Mouse (Mus musculus): ENCODE data around the gene Trim9. TPM values are rescaled to one million over a fixed set of nuclear protein-coding genes. Genes with fewer than 3 reads are reported as not detected.
A peak's percentile ranks its signal among the peaks of the same experiment; 100 is the strongest.

Trim9 gene
- polyA plus RNA-seq, 1 experiment from 2014 or later, result 1.5 TPM

DNA sequence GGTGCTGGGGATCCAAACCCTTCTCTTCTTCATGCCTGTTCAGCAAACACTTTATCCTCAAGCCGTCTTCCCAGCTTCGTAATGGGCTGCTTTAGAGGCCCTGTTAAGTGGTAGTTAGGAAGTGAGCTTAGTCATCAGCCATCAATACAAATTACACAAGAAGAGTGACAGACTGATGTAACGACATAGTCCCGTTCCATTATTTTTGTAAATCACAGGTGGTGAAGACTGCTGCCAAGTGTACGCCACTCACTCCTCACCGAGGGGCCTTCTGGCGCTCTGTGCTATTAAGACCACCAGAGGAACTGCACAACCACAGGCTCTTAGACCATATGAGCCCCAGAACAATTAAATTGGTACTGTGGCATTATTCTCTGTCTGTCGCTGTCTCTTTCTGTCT, 108.8 kb downstream of the Trim9 start:
- WGBS, result 74% methylated on average over 8 of the region's 8 CpGs

DNA sequence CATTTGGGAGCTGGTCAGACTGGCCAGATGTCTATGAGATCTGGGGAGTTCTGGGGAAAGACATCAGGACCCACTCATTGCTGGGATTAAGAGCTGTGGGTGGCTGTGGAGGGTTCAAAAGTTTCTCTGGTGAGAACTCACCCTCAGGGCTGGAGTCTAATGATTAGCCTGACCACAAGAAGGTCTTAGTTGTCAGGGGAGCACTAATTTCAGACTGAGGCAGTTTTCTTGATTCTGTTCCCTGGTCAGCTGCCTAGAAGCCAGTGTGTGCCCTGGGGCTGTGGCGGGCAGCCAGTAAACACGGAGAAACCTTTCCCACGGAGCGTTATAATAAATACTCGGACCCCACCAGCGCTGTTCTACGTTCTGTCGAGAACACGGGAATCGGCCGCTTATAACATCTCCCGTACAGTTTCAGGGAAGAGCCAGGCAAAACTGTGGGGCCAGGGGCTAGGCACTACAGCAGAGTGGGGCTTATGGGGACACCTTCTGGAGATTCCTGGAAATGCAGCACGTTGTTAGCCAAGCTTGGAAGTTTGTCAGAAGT, 112.4 kb downstream of the Trim9 start:
- Histone ChIP-seq H3K4me1 (replicated peaks) (peaks cover 6% of the 10 kb centered on the region; the same call in 1 of the 2 replicates), H3K9ac (peak overlapping the region; percentile 49), H3K4me2 (replicated peaks) (peak overlapping the region; percentile 79), H3K27me3 (replicated peaks) (no peaks in the 10 kb centered on the region), H3K27ac (no peak overlapping the region; the same call in 1 of the 2 replicates), H3K36me3 (no peaks in the 10 kb centered on the region), H3K4me3 (replicated peaks) (peak overlapping the region; percentile 39), H3K9me3 (no peaks in the 10 kb centered on the region)
- ATAC-seq, result peak; percentile 80
- WGBS, result 11% methylated on average over 13 of the region's 13 CpGs

More for the DNA sequence above, 108.8 kb downstream of the Trim9 start:
- Histone ChIP-seq H3K27me3 (replicated peaks) (no peaks in the 10 kb centered on the region), H3K4me3 (replicated peaks) (no peak overlapping the region), H3K4me1 (replicated peaks) (no peaks in the 10 kb centered on the region; the same call in 1 of the 2 replicates), H3K27ac (no peak overlapping the region), H3K9ac (no peak overlapping the region), H3K36me3 (no peaks in the 10 kb centered on the region), H3K9me3 (no peaks in the 10 kb centered on the region), H3K4me2 (replicated peaks) (no peak overlapping the region)
- no peak for ATAC-seq

- no peaks in the 10 kb centered on the region for H3K36me3 ChIP-seq
- H3K9me3 ChIP-seq, result no peaks in the 10 kb centered on the region
- no peak overlapping the region for H3K4me2 ChIP-seq (replicated peaks)
- peaks cover 6% of the 10 kb centered on the region; the same call in 1 of the 2 replicates for H3K4me1 ChIP-seq (replicated peaks)
- no peaks in the 10 kb centered on the region for H3K27me3 ChIP-seq (replicated peaks)
- WGBS, result 13% methylated on average over 6 of the region's 6 CpGs
- no peak overlapping the region for H3K27ac ChIP-seq
- no peak overlapping the region for H3K9ac ChIP-seq
- H3K4me3 ChIP-seq (replicated peaks), result no peak overlapping the region
- peak; percentile 74 for ATAC-seq
Measured at GRCm38 (mm10) chr12:70234411-70234810, 113.0 kb downstream of the Trim9 start.

- Histone ChIP-seq H3K27ac (no peak overlapping the region), H3K4me1 (replicated peaks) (peaks cover 6% of the 10 kb centered on the region; the same call in 1 of the 2 replicates), H3K4me2 (replicated peaks) (no peak overlapping the region), H3K9ac (no peak overlapping the region), H3K4me3 (replicated peaks) (no peak overlapping the region), H3K36me3 (no peaks in the 10 kb centered on the region), H3K9me3 (no peaks in the 10 kb centered on the region), H3K27me3 (replicated peaks) (no peaks in the 10 kb centered on the region)
- 82% methylated on average over 6 of the region's 6 CpGs for WGBS
- no peak for ATAC-seq
Measured at GRCm38 (mm10) chr12:70233637-70234315, 113.6 kb downstream of the Trim9 start.

- Histone ChIP-seq H3K9ac (no peak overlapping the region), H3K4me3 (replicated peaks) (no peak overlapping the region), H3K4me2 (replicated peaks) (no peak overlapping the region), H3K27ac (no peak overlapping the region), H3K9me3 (no peaks in the 10 kb centered on the region), H3K4me1 (replicated peaks) (peaks cover 9% of the 10 kb centered on the region), H3K36me3 (no peaks in the 10 kb centered on the region), H3K27me3 (replicated peaks) (no peaks in the 10 kb centered on the region)
- 45% methylated on average over 5 of the region's 5 CpGs for WGBS
- ATAC-seq, result no peak
Measured at GRCm38 (mm10) chr12:70232020-70232544, 115.3 kb downstream of the Trim9 start.

- H3K4me3 ChIP-seq (replicated peaks), result no peak within 1 kb of the TSS
- ATAC-seq, result no peak
- 93% methylated on average over 2 of the region's 2 CpGs for WGBS
- no peaks in the 10 kb centered on the region for H3K27me3 ChIP-seq (replicated peaks)
- H3K9me3 ChIP-seq, result no peaks in the 10 kb centered on the region
- peaks cover 11% of the 10 kb centered on the region for H3K4me1 ChIP-seq (replicated peaks)
- no peak within 1 kb of the TSS for H3K4me2 ChIP-seq (replicated peaks)
- H3K27ac ChIP-seq, result no peak within 1 kb of the TSS
- no peak within 1 kb of the TSS for H3K9ac ChIP-seq
- no peaks in the 10 kb centered on the region for H3K36me3 ChIP-seq
Measured at GRCm38 (mm10) chr12:70231294-70231693, 116.1 kb downstream of the Trim9 start, which contains the start of gene Pygl. TSS of gene Pygl (minus strand) at chr12:70231488.

GRCm38 (mm10) chr12:70228155-70228554, 119.3 kb downstream of the Trim9 start:
- H3K36me3 ChIP-seq, result no peaks in the 10 kb centered on the region
- H3K9ac ChIP-seq, result no peak overlapping the region
- peak overlapping the region; percentile 92 for H3K4me2 ChIP-seq (replicated peaks)
- 66% methylated on average over 11 of the region's 11 CpGs for WGBS
- H3K27me3 ChIP-seq (replicated peaks), result no peaks in the 10 kb centered on the region
- H3K4me3 ChIP-seq (replicated peaks), result no peak overlapping the region
- peak; percentile 26; the same call in 1 of the 2 replicates for ATAC-seq
- H3K9me3 ChIP-seq, result no peaks in the 10 kb centered on the region
- H3K27ac ChIP-seq, result peak overlapping the region; percentile 58; the same call in 1 of the 2 replicates
- H3K4me1 ChIP-seq (replicated peaks), result peaks cover 11% of the 10 kb centered on the region; the same call in 1 of the 2 replicates

DNA sequence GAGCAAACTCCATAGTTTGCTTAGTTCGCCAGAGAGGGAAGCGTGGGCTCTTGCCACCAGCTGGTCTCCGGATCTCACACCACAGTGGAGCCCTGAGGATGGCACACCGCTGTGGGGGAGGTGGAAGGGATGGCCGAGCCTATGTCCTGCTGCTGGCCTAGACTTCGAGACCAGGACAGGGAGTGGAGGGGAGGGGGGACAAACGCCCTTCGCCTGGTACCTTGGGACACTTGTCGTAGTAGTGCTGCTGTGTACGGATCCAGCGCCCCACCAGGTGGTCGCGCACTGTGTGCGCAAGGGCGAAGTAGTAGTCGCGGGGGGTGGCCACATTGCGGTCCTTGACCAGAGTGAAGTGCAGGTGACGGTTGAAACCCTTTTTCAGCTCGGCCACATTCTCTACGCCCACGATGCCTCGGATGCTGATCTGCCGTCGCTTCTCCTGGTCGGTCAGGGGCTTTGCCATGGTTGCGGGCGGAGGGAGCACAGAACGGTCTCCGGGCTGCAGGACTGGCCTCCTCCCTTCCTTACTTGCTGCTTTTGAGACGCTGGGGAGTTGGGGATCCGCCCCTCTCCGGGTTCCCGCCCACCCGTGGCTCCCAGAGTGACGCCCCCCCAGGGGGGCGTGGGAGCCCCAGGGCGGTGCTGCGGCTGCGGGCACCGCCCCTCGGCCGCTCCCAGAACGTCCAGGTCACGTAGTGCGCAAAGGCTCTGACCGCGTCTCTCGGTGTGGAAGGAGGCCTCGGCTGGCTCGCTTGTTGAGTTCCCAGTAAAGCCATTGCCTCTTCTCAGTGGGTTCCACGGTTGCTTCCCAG, 120.1 kb downstream of the Trim9 start:
- ATAC-seq, result peak; percentile 97
- H3K4me3 ChIP-seq (replicated peaks), result peak overlapping the region; percentile 54
- H3K4me1 ChIP-seq (replicated peaks), result peaks cover 11% of the 10 kb centered on the region; the same call in 1 of the 2 replicates
- H3K9me3 ChIP-seq, result no peaks in the 10 kb centered on the region
- H3K27me3 ChIP-seq (replicated peaks), result no peaks in the 10 kb centered on the region
- 2% methylated on average over 52 of the region's 52 CpGs for WGBS
- H3K27ac ChIP-seq, result peak overlapping the region; percentile 58; the same call in 1 of the 2 replicates
- H3K9ac ChIP-seq, result peak overlapping the region; percentile 54
- H3K36me3 ChIP-seq, result no peaks in the 10 kb centered on the region
- peak overlapping the region; percentile 92 for H3K4me2 ChIP-seq (replicated peaks)

GRCm38 (mm10) chr12:70226655-70227054, 120.8 kb downstream of the Trim9 start:
- Histone ChIP-seq H3K9ac (peak overlapping the region; percentile 54), H3K27me3 (replicated peaks) (no peaks in the 10 kb centered on the region), H3K9me3 (no peaks in the 10 kb centered on the region), H3K36me3 (no peaks in the 10 kb centered on the region), H3K27ac (peak overlapping the region; percentile 58; the same call in 1 of the 2 replicates), H3K4me3 (replicated peaks) (peak overlapping the region; percentile 54), H3K4me1 (replicated peaks) (peaks cover 6% of the 10 kb centered on the region; the same call in 1 of the 2 replicates), H3K4me2 (replicated peaks) (peak overlapping the region; percentile 92)
- WGBS, result 27% methylated on average over 5 of the region's 5 CpGs
- ATAC-seq, result 0 out of 2 replicates have a peak, but pooled peaks have one; percentile 2

DNA sequence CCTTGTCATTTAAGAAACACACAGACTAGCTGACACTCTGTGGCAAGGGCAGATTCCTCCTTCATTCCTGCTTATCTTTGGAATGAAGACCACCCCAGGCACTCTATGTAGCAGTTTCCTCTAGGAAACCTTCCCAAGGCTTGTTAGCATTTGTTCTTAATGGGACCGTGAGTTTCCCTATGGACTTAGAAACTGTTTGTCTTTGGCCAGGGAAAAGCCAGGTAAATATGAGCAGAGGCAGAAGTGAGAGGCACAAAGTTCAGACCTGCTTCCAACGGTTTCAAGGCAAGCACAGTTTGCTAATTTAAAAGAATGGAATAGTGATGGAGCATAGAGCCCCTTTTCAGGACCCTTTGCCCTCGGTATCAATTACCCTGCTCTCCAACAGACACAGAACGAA, 124.1 kb downstream of the Trim9 start:
- no peak for ATAC-seq
- Histone ChIP-seq H3K4me1 (replicated peaks) (peaks cover 5% of the 10 kb centered on the region; the same call in 1 of the 2 replicates), H3K36me3 (peaks cover 3% of the 10 kb centered on the region; the same call in 1 of the 2 replicates), H3K27ac (no peak overlapping the region), H3K9ac (no peak overlapping the region), H3K4me2 (replicated peaks) (no peak overlapping the region), H3K9me3 (no peaks in the 10 kb centered on the region), H3K27me3 (replicated peaks) (no peaks in the 10 kb centered on the region), H3K4me3 (replicated peaks) (no peak overlapping the region)
- 52% methylated on average over 4 of the region's 4 CpGs for WGBS

DNA sequence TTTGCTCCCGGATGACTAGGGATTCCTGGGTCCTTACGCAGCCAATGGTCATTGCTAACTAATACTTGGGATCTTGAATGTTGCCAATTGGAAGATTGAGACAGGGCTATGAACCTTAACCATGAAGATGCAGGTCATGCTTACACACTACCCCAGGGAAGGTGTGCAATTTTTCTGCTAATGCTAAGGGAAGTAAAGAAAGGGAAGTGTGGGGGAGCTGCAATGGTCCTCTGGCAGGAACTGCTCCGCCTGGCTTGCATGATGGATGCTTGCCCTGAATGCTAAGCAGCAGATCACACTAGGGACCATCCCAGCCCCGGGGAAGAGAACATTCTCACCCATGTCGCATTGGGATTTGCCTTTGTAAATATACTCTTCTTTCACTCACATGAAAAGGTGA, 126.0 kb downstream of the Trim9 start:
- Histone ChIP-seq H3K9ac (no peak overlapping the region), H3K36me3 (peaks cover 3% of the 10 kb centered on the region; the same call in 1 of the 2 replicates), H3K27me3 (replicated peaks) (no peaks in the 10 kb centered on the region), H3K27ac (no peak overlapping the region), H3K9me3 (no peaks in the 10 kb centered on the region), H3K4me3 (replicated peaks) (no peak overlapping the region), H3K4me1 (replicated peaks) (no peaks in the 10 kb centered on the region), H3K4me2 (replicated peaks) (no peak overlapping the region)
- 68% methylated on average over 5 of the region's 5 CpGs for WGBS
- no peak for ATAC-seq

All from intestine, embryonic 15.5 days (tissue).